In genomic region chr16:95221051-95221450, GRCm38 (mm10) we compare ENCODE assay signal across 22 mouse cellular contexts. TPM values are rescaled to one million over a fixed set of nuclear protein-coding genes. Genes with fewer than 3 reads are reported as not detected.
DNase-seq lines count a peak whose midpoint lies in the region; ATAC-seq lines count a peak whose summit lies in the region.
"Had no signal": no experiment of that assay in that cellular context is flagged by ENCODE, and none has a peak within 500 bp of the region (broad histone marks: within the 10 kb centered on the region; RNA-seq: fewer than 3 reads in every experiment).

No protein-coding gene starts in this region.

- no peak for ATAC-seq in kidney, embryonic 15.5 days (replicated peaks; ENCODE audit: low FRiP score)
- peak; percentile 43 for ATAC-seq in lung, embryonic 16.5 days (ENCODE audit: low read depth)
- 0 out of 2 replicates have a peak, but pooled peaks have one; percentile 55 for ATAC-seq in stomach, embryonic 15.5 days (ENCODE audit: insufficient read depth, low FRiP score, low read depth)
- ATAC-seq in megakaryocyte-erythroid progenitor cell, adult 5-6 weeks (replicated peaks; ENCODE audit: low FRiP score, low TSS enrichment, poor library complexity, severe bottlenecking): no peak
- ATAC-seq: hindbrain, postnatal 0 days had no signal

- no peaks in the 10 kb centered on the region for H3K9me3 ChIP-seq in kidney, embryonic 15.5 days (replicated peaks)
- H3K9me3 ChIP-seq in lung, embryonic 16.5 days (ENCODE audit: control insufficient read depth, low read length): no peaks in the 10 kb centered on the region
- no peaks in the 10 kb centered on the region for H3K9me3 ChIP-seq in stomach, embryonic 15.5 days
- H3K9me3 ChIP-seq: heart, embryonic 15.5 days had no signal

- WGBS in kidney, embryonic 15.5 days: 56% methylated on average over 4 of the region's 4 CpGs
- 49% methylated on average over 4 of the region's 4 CpGs for WGBS in lung, embryonic 16.5 days
- WGBS in stomach, embryonic 15.5 days: 53% methylated on average over 4 of the region's 4 CpGs

- no peak for DNase-seq in kidney, postnatal 36 days
- DNase-seq in gonadal fat pad, adult 2 months (ENCODE audit: low read depth): peak; percentile 49
- no peak for DNase-seq in adrenal gland, adult 8-10 months
- no peak for DNase-seq in left cerebral cortex, adult 11 months (ENCODE audit: low spot score)
- DNase-seq: adrenal gland, adult 2 months; cerebellum, adult 9-10 months; heart, adult 2 months; left cerebral cortex, postnatal 4 days; midbrain, embryonic 14.5 days; thymus, adult 2 months had no signal

- no peak overlapping the region for H3K9ac ChIP-seq in kidney, embryonic 15.5 days
- H3K9ac ChIP-seq in lung, embryonic 16.5 days (ENCODE audit: low read length): no peak overlapping the region
- no peak overlapping the region for H3K9ac ChIP-seq in stomach, embryonic 15.5 days
- H3K9ac ChIP-seq: heart, embryonic 15.5 days; liver, embryonic 14.5 days had no signal

- H3K27me3 ChIP-seq in kidney, embryonic 15.5 days: no peaks in the 10 kb centered on the region
- H3K27me3 ChIP-seq in lung, embryonic 16.5 days (ENCODE audit: control insufficient read depth, insufficient read depth, low read depth, low read length): no peaks in the 10 kb centered on the region
- no peaks in the 10 kb centered on the region for H3K27me3 ChIP-seq in stomach, embryonic 15.5 days (replicated peaks)
- H3K27me3 ChIP-seq: heart, embryonic 15.5 days had no signal

- H3K4me1 ChIP-seq in kidney, embryonic 15.5 days: peaks cover 7% of the 10 kb centered on the region; the same call in 1 of the 2 replicates
- H3K4me1 ChIP-seq in lung, embryonic 16.5 days (replicated peaks; ENCODE audit: control insufficient read depth, insufficient read depth, low read length): peaks cover 25% of the 10 kb centered on the region
- no peaks in the 10 kb centered on the region; the same call in 1 of the 2 replicates for H3K4me1 ChIP-seq in stomach, embryonic 15.5 days
- H3K4me1 ChIP-seq: heart, embryonic 15.5 days had no signal

- H3K36me3 ChIP-seq in kidney, embryonic 15.5 days: no peaks in the 10 kb centered on the region
- H3K36me3 ChIP-seq in lung, embryonic 16.5 days (ENCODE audit: control insufficient read depth, insufficient read depth, low read length): no peaks in the 10 kb centered on the region
- H3K36me3 ChIP-seq in stomach, embryonic 15.5 days: no peaks in the 10 kb centered on the region
- H3K36me3 ChIP-seq: heart, embryonic 15.5 days had no signal

- peak overlapping the region; percentile 45 for H3K27ac ChIP-seq in kidney, embryonic 15.5 days
- H3K27ac ChIP-seq in lung, embryonic 16.5 days (ENCODE audit: low read length): peak overlapping the region; percentile 68
- H3K27ac ChIP-seq in stomach, embryonic 15.5 days: peak overlapping the region; percentile 75
- H3K27ac ChIP-seq: heart, adult 2 months; heart, embryonic 15.5 days; hindbrain, postnatal 0 days; kidney, postnatal 0 days; layer of hippocampus, adult 2 months; liver, embryonic 14.5 days had no signal

- H3K4me3 ChIP-seq in kidney, embryonic 15.5 days (replicated peaks): no peak overlapping the region
- H3K4me3 ChIP-seq in lung, embryonic 16.5 days (ENCODE audit: low read length): no peak overlapping the region
- H3K4me3 ChIP-seq in stomach, embryonic 15.5 days (replicated peaks): no peak overlapping the region
- H3K4me3 ChIP-seq: heart, adult 2 months; heart, embryonic 15.5 days; layer of hippocampus, adult 2 months; myocyte had no signal

- H3K4me2 ChIP-seq in kidney, embryonic 15.5 days: no peak overlapping the region
- H3K4me2 ChIP-seq in lung, embryonic 16.5 days (ENCODE audit: low read depth, low read length): no peak overlapping the region
- no peak overlapping the region for H3K4me2 ChIP-seq in stomach, embryonic 15.5 days
- H3K4me2 ChIP-seq: heart, embryonic 15.5 days had no signal

RNA-seq across cellular contexts. Expression of gene Kcnj15, which starts 36.3 kb away (rescaled TPM):
- polyA plus RNA-seq in kidney, embryonic 15.5 days (2015; fragmentation: Nextera tagmentation; extraction: Ambion mirVana): 2.4 and 2.7 TPM in 2 replicates
- polyA plus RNA-seq in gonadal fat pad, adult 2 months (2012; rRNA removed): 29.4 and 32.2 TPM in 2 replicates
- 4.0 and 4.3 TPM in 2 replicates for polyA plus RNA-seq in lung, embryonic 16.5 days (2015; fragmentation: Nextera tagmentation; extraction: Ambion mirVana)
- 3.3 TPM in 2 replicates for polyA plus RNA-seq in stomach, embryonic 15.5 days (2015; fragmentation: Nextera tagmentation; extraction: Ambion mirVana)
- 1 to 10 TPM in 1 of 4 experiments, under 1 TPM in 3; 0.78 to 2.1 (median 0.84) TPM for total RNA-seq in adrenal gland, adult 8-10 months (2022)
- not detected in 2 replicates for total RNA-seq in megakaryocyte-erythroid progenitor cell, adult 5-6 weeks (2014; fragmentation: Nextera tagmentation)
- total RNA-seq in megakaryocyte-erythroid progenitor cell, adult 5-6 weeks (2017): not detected in 2 replicates
- total RNA-seq: common myeloid progenitor, adult 5-6 weeks; hematopoietic stem cell, adult 5-6 weeks had no signal
- polyA plus RNA-seq: midbrain, embryonic 14.5 days had no signal

Comparison
In these comparisons a context has a peak if more than half of its experiments do, and no peak if none do; other contexts are left out.
1. ATAC-seq: peak in lung, embryonic 16.5 days (single experiment) and stomach, embryonic 15.5 days (single experiment); none in kidney, embryonic 15.5 days (single experiment) and megakaryocyte-erythroid progenitor cell, adult 5-6 weeks (single experiment).
2. Peak in every context shown above with its lines, with median percentiles within 50 percentile points of each other: H3K27ac ChIP-seq.